Mouse (Mus musculus) limb, embryonic 10.5 days (tissue): ENCODE measurements at regions not wholly inside any gene's neighbourhood (a gene's known extent, or its start where the extent isn't known, plus 50 kb on each side); places are given as distances from the start of the nearest gene placed in this dataset.

Experiments used
- DNase-seq: peaks from one replicate; pipeline ENCODE4 v3.0.0-alpha.2; 2017; ENCODE audit warnings: low spot score
- H3K27ac ChIP-seq: fragments of 300-500 bp; sonication (generic); 2 replicates; pipeline ENCODE4 v1.5.1; 2016; ENCODE audit warnings: mild to moderate bottlenecking
- H3K27me3 ChIP-seq: fragments of 300-500 bp; sonication (generic); 2 replicates; pipeline ENCODE4 v1.6.1; 2016; ENCODE audit warnings: low read depth, mild to moderate bottlenecking; ENCODE audit not compliant: poor library complexity, severe bottlenecking
- H3K36me3 ChIP-seq: fragments of 300-500 bp; sonication (generic); 2 replicates; pipeline ENCODE4 v1.6.1; 2016; ENCODE audit warnings: mild to moderate bottlenecking, moderate library complexity
- H3K4me1 ChIP-seq: fragments of 300-500 bp; sonication (generic); 2 replicates; pipeline ENCODE4 v1.6.1; 2016
- H3K4me3 ChIP-seq: fragments of 300-500 bp; sonication (generic); 2 replicates; pipeline ENCODE4 v1.5.1; 2016; ENCODE audit warnings: mild to moderate bottlenecking, moderate library complexity
- H3K9me3 ChIP-seq: fragments of 300-500 bp; sonication (generic); replicated peaks from 2 replicates; pipeline ENCODE4 v1.6.1; 2016; ENCODE audit warnings: mild to moderate bottlenecking
- WGBS: fragments of 180-500 bp; shearing (Covaris S2); methylation state at CpG from one replicate; pipeline ENCODE4 v1.1.7; 2016; 5-methylcytosine and 5-hydroxymethylcytosine counted together

- DNase-seq: no peak
- Histone ChIP-seq H3K36me3 (no peaks in the 10 kb centered on the region), H3K4me1 (0 out of 2 replicates have a peak, but pooled peaks cover 3% of the 10 kb centered on the region), H3K27ac (no peak overlapping the region), H3K9me3 (no peaks in the 10 kb centered on the region), H3K27me3 (no peaks in the 10 kb centered on the region), H3K4me3 (no peak overlapping the region)
- 92% methylated on average over 4 of the region's 4 CpGs for WGBS
Observed at GRCm38 (mm10) chr19:28205691-28206090, 194.7 kb upstream of the Rfx3 start.

- H3K27ac ChIP-seq: no peak overlapping the region
- DNase-seq: peak; percentile 1
- H3K4me1 ChIP-seq: 0 out of 2 replicates have a peak, but pooled peaks cover 3% of the 10 kb centered on the region
- no peaks in the 10 kb centered on the region for H3K27me3 ChIP-seq
- no peak overlapping the region for H3K4me3 ChIP-seq
- no peaks in the 10 kb centered on the region for H3K9me3 ChIP-seq
- no peaks in the 10 kb centered on the region for H3K36me3 ChIP-seq
- 85% methylated on average over 3 of the region's 3 CpGs for WGBS
Observed at GRCm38 (mm10) chr19:28203719-28204118, 192.8 kb upstream of the Rfx3 start.

GRCm38 (mm10) chr19:28199385-28199784 lies 188.4 kb upstream of the Rfx3 start:
- H3K36me3 ChIP-seq: no peaks in the 10 kb centered on the region
- H3K9me3 ChIP-seq: 0 out of 2 replicates have a peak, but pooled peaks cover 3% of the 10 kb centered on the region
- no peak overlapping the region for H3K4me3 ChIP-seq
- peak; percentile 20 for DNase-seq
- 72% methylated on average over 8 of the region's 8 CpGs for WGBS
- no peaks in the 10 kb centered on the region for H3K4me1 ChIP-seq
- no peaks in the 10 kb centered on the region for H3K27me3 ChIP-seq
- H3K27ac ChIP-seq: no peak overlapping the region

GRCm38 (mm10) chr19:28196881-28197280 lies 185.9 kb upstream of the Rfx3 start:
- H3K4me1 ChIP-seq: 0 out of 2 replicates have a peak, but pooled peaks cover 1% of the 10 kb centered on the region
- no peaks in the 10 kb centered on the region for H3K27me3 ChIP-seq
- H3K36me3 ChIP-seq: no peaks in the 10 kb centered on the region
- H3K9me3 ChIP-seq: 0 out of 2 replicates have a peak, but pooled peaks cover 3% of the 10 kb centered on the region
- no peak overlapping the region for H3K27ac ChIP-seq
- WGBS: 94% methylated on average over 5 of the region's 5 CpGs
- peak; percentile 17 for DNase-seq
- no peak overlapping the region for H3K4me3 ChIP-seq

GRCm38 (mm10) chr19:28192248-28192647 lies 181.3 kb upstream of the Rfx3 start:
- DNase-seq: no peak
- Histone ChIP-seq H3K9me3 (no peaks in the 10 kb centered on the region), H3K4me3 (no peak overlapping the region), H3K27me3 (no peaks in the 10 kb centered on the region), H3K36me3 (no peaks in the 10 kb centered on the region), H3K27ac (no peak overlapping the region), H3K4me1 (0 out of 2 replicates have a peak, but pooled peaks cover 5% of the 10 kb centered on the region)
- 73% methylated on average over 3 of the region's 3 CpGs for WGBS

GRCm38 (mm10) chr19:28191428-28192116 lies 180.6 kb upstream of the Rfx3 start:
- no peak overlapping the region for H3K4me3 ChIP-seq
- no peak overlapping the region for H3K27ac ChIP-seq
- H3K36me3 ChIP-seq: no peaks in the 10 kb centered on the region
- DNase-seq: no peak
- WGBS: 44% methylated on average over 9 of the region's 9 CpGs
- 0 out of 2 replicates have a peak, but pooled peaks cover 5% of the 10 kb centered on the region for H3K4me1 ChIP-seq
- no peaks in the 10 kb centered on the region for H3K9me3 ChIP-seq
- H3K27me3 ChIP-seq: no peaks in the 10 kb centered on the region

GRCm38 (mm10) chr19:28190250-28190649 lies 179.3 kb upstream of the Rfx3 start:
- Histone ChIP-seq H3K4me3 (no peak overlapping the region), H3K36me3 (no peaks in the 10 kb centered on the region), H3K4me1 (0 out of 2 replicates have a peak, but pooled peaks cover 5% of the 10 kb centered on the region), H3K27ac (no peak overlapping the region), H3K27me3 (no peaks in the 10 kb centered on the region), H3K9me3 (no peaks in the 10 kb centered on the region)
- no peak for DNase-seq
- 87% methylated on average over 10 of the region's 10 CpGs for WGBS

- no peak for DNase-seq
- 85% methylated on average over 6 of the region's 6 CpGs for WGBS
- H3K27me3 ChIP-seq: no peaks in the 10 kb centered on the region
- no peak overlapping the region for H3K4me3 ChIP-seq
- H3K4me1 ChIP-seq: 0 out of 2 replicates have a peak, but pooled peaks cover 5% of the 10 kb centered on the region
- H3K27ac ChIP-seq: no peak overlapping the region
- no peaks in the 10 kb centered on the region for H3K9me3 ChIP-seq
- H3K36me3 ChIP-seq: no peaks in the 10 kb centered on the region
Observed at GRCm38 (mm10) chr19:28188363-28188762, 177.4 kb upstream of the Rfx3 start.

GRCm38 (mm10) chr19:28182411-28183182 lies 171.6 kb upstream of the Rfx3 start:
- 81% methylated on average over 12 of the region's 12 CpGs for WGBS
- no peak overlapping the region for H3K4me3 ChIP-seq
- no peak for DNase-seq
- H3K4me1 ChIP-seq: no peaks in the 10 kb centered on the region
- H3K9me3 ChIP-seq: no peaks in the 10 kb centered on the region
- no peak overlapping the region for H3K27ac ChIP-seq
- no peaks in the 10 kb centered on the region for H3K36me3 ChIP-seq
- no peaks in the 10 kb centered on the region for H3K27me3 ChIP-seq

- Histone ChIP-seq H3K36me3 (no peaks in the 10 kb centered on the region), H3K9me3 (no peaks in the 10 kb centered on the region), H3K27me3 (no peaks in the 10 kb centered on the region), H3K4me3 (no peak overlapping the region), H3K27ac (no peak overlapping the region), H3K4me1 (no peaks in the 10 kb centered on the region)
- 82% methylated on average over 2 of the region's 2 CpGs for WGBS
- DNase-seq: no peak
Observed at GRCm38 (mm10) chr19:28181171-28181570, 170.2 kb upstream of the Rfx3 start.

- H3K4me3 ChIP-seq: no peak overlapping the region
- H3K9me3 ChIP-seq: no peaks in the 10 kb centered on the region
- WGBS: 91% methylated on average over 6 of the region's 6 CpGs
- no peaks in the 10 kb centered on the region for H3K4me1 ChIP-seq
- no peaks in the 10 kb centered on the region for H3K36me3 ChIP-seq
- no peak overlapping the region for H3K27ac ChIP-seq
- no peak for DNase-seq
- H3K27me3 ChIP-seq: no peaks in the 10 kb centered on the region
Observed at GRCm38 (mm10) chr19:28178114-28178513, 167.1 kb upstream of the Rfx3 start.

- H3K4me1 ChIP-seq: no peaks in the 10 kb centered on the region
- H3K9me3 ChIP-seq: no peaks in the 10 kb centered on the region
- H3K27me3 ChIP-seq: no peaks in the 10 kb centered on the region
- 88% methylated on average over 6 of the region's 6 CpGs for WGBS
- DNase-seq: peak; percentile 1
- no peak overlapping the region for H3K4me3 ChIP-seq
- no peaks in the 10 kb centered on the region for H3K36me3 ChIP-seq
- no peak overlapping the region for H3K27ac ChIP-seq
Observed at GRCm38 (mm10) chr19:28176821-28177220, 165.9 kb upstream of the Rfx3 start.

GRCm38 (mm10) chr19:28171836-28172534 lies 161.0 kb upstream of the Rfx3 start:
- no peaks in the 10 kb centered on the region for H3K36me3 ChIP-seq
- no peak overlapping the region for H3K4me3 ChIP-seq
- H3K4me1 ChIP-seq: no peaks in the 10 kb centered on the region
- 94% methylated on average over 11 of the region's 11 CpGs for WGBS
- H3K9me3 ChIP-seq: no peaks in the 10 kb centered on the region
- peak; percentile 2 for DNase-seq
- no peak overlapping the region for H3K27ac ChIP-seq
- H3K27me3 ChIP-seq: no peaks in the 10 kb centered on the region
